Mouse (Mus musculus) kidney, embryonic 14.5 days (tissue): ENCODE results near the gene Mtch1. TPM values are rescaled to one million over a fixed set of nuclear protein-coding genes. Genes with fewer than 3 reads are reported as not detected.

Experiments used
- ATAC-seq: fragments of 200-750 bp; cut with Nextera tagmentation; 2 replicates; pipeline ENCODE4 v1.8.0; 2017; ENCODE audit warnings: moderate number of reproducible peaks, mild to moderate bottlenecking, moderate TSS enrichment, moderate library complexity; ENCODE audit not compliant: low FRiP score, low TSS enrichment
- H3K27ac ChIP-seq: fragments of 300-500 bp; sonication (generic); 2 replicates; pipeline ENCODE4 v1.5.1; 2014; ENCODE audit warnings: low read depth, mild to moderate bottlenecking, low read length, moderate library complexity, mixed read lengths
- H3K27me3 ChIP-seq: fragments of 300-500 bp; sonication (generic); 2 replicates; pipeline ENCODE4 v1.6.1; 2014; ENCODE audit warnings: mild to moderate bottlenecking, low read length; ENCODE audit not compliant: control insufficient read depth, insufficient read depth
- H3K36me3 ChIP-seq: fragments of 300-500 bp; sonication (generic); 2 replicates; pipeline ENCODE4 v1.6.1; 2014; ENCODE audit warnings: low read length, mixed read lengths; ENCODE audit not compliant: control insufficient read depth, insufficient read depth
- H3K4me1 ChIP-seq: fragments of 300-500 bp; sonication (generic); 2 replicates; pipeline ENCODE4 v1.6.1; 2014; ENCODE audit warnings: low read length, mixed read lengths; ENCODE audit not compliant: control insufficient read depth, insufficient read depth
- H3K4me2 ChIP-seq: fragments of 300-500 bp; sonication (generic); replicated peaks from 2 replicates; pipeline ENCODE4 v1.6.1; 2014; ENCODE audit warnings: low read depth, mild to moderate bottlenecking, low read length
- H3K4me3 ChIP-seq: fragments of 300-500 bp; sonication (generic); 2 replicates; pipeline ENCODE4 v1.5.1; 2014; ENCODE audit warnings: mild to moderate bottlenecking, low read length
- H3K9ac ChIP-seq: fragments of 300-500 bp; sonication (generic); 2 replicates; pipeline ENCODE4 v1.6.1; 2014; ENCODE audit warnings: low read depth, mild to moderate bottlenecking, low read length, moderate library complexity
- H3K9me3 ChIP-seq: fragments of 300-500 bp; sonication (generic); 2 replicates; pipeline ENCODE4 v1.6.1; 2016; ENCODE audit warnings: low read length; ENCODE audit not compliant: control insufficient read depth
- WGBS: fragments of 180-500 bp; shearing (Covaris S2); extraction: QIAGEN DNeasy Blood & Tissue Kit; methylation state at CpG from one replicate; pipeline ENCODE4 v1.1.7; 2014; 5-methylcytosine and 5-hydroxymethylcytosine counted together
- polyA plus RNA-seq: library from polyadenylated mRNA; unstranded; fragments of >200 nt; fragmentation: Nextera tagmentation; extraction: Ambion mirVana; gene quantifications from 2 replicates; pipeline ENCODE4 v1.2.1, GENCODE M21; 2014

The Mtch1 gene
- polyA plus RNA-seq, 1 experiment from 2014 or later = 364 TPM

- peak overlapping the region; percentile 13; the same call in 1 of the 2 replicates for H3K9ac ChIP-seq
- no peaks in the 10 kb centered on the region for H3K9me3 ChIP-seq
- no peak overlapping the region for H3K4me3 ChIP-seq
- H3K4me1 ChIP-seq = peaks cover 32% of the 10 kb centered on the region
- H3K27ac ChIP-seq = peak overlapping the region; percentile 59
- peak; percentile 84 for ATAC-seq
- 36% methylated on average over 13 of the region's 13 CpGs for WGBS
- H3K36me3 ChIP-seq = peaks cover 54% of the 10 kb centered on the region
- no peaks in the 10 kb centered on the region for H3K27me3 ChIP-seq
- peak overlapping the region; percentile 23 for H3K4me2 ChIP-seq
Measured at GRCm38 (mm10) chr17:29342010-29342910, 5.5 kb downstream of the Mtch1 start.

GRCm38 (mm10) chr17:29341591-29342003, 6.1 kb downstream of the Mtch1 start:
- peaks cover 31% of the 10 kb centered on the region for H3K4me1 ChIP-seq
- H3K27ac ChIP-seq = peak overlapping the region; percentile 59
- H3K9ac ChIP-seq = 0 out of 2 replicates have a peak overlapping the region, but pooled peaks have one; percentile 13
- no peaks in the 10 kb centered on the region for H3K9me3 ChIP-seq
- WGBS = 15% methylated on average over 9 of the region's 9 CpGs
- peaks cover 61% of the 10 kb centered on the region for H3K36me3 ChIP-seq
- no peak overlapping the region for H3K4me3 ChIP-seq
- H3K27me3 ChIP-seq = no peaks in the 10 kb centered on the region
- H3K4me2 ChIP-seq = peak overlapping the region; percentile 4; the same call in 1 of the 2 replicates
- peak; percentile 66 for ATAC-seq

- H3K4me1 ChIP-seq = peaks cover 21% of the 10 kb centered on the region
- no peak for ATAC-seq
- H3K9ac ChIP-seq = no peak overlapping the region
- H3K9me3 ChIP-seq = no peaks in the 10 kb centered on the region
- no peaks in the 10 kb centered on the region for H3K27me3 ChIP-seq
- H3K27ac ChIP-seq = peak overlapping the region; percentile 59; the same call in 1 of the 2 replicates
- 72% methylated on average over 18 of the region's 18 CpGs for WGBS
- no peak overlapping the region for H3K4me3 ChIP-seq
- H3K4me2 ChIP-seq = no peak overlapping the region
- peaks cover 70% of the 10 kb centered on the region for H3K36me3 ChIP-seq
Measured at GRCm38 (mm10) chr17:29340406-29341261, 7.1 kb downstream of the Mtch1 start.

GRCm38 (mm10) chr17:29339170-29339768, 8.5 kb downstream of the Mtch1 start:
- 78% methylated on average over 11 of the region's 11 CpGs for WGBS
- H3K27ac ChIP-seq = peak overlapping the region; percentile 59; the same call in 1 of the 2 replicates
- no peak overlapping the region for H3K4me2 ChIP-seq
- peaks cover 76% of the 10 kb centered on the region for H3K36me3 ChIP-seq
- H3K9ac ChIP-seq = no peak overlapping the region
- no peaks in the 10 kb centered on the region for H3K27me3 ChIP-seq
- no peaks in the 10 kb centered on the region for H3K9me3 ChIP-seq
- ATAC-seq = no peak
- H3K4me3 ChIP-seq = no peak overlapping the region
- peaks cover 20% of the 10 kb centered on the region for H3K4me1 ChIP-seq

GRCm38 (mm10) chr17:29337979-29338823, 9.5 kb downstream of the Mtch1 start:
- Histone ChIP-seq H3K9me3 (no peaks in the 10 kb centered on the region), H3K27ac (no peak overlapping the region), H3K27me3 (no peaks in the 10 kb centered on the region), H3K4me2 (no peak overlapping the region), H3K36me3 (peaks cover 76% of the 10 kb centered on the region), H3K4me3 (no peak overlapping the region), H3K4me1 (peaks cover 20% of the 10 kb centered on the region), H3K9ac (no peak overlapping the region)
- WGBS = 95% methylated on average over 9 of the region's 9 CpGs
- ATAC-seq = no peak

- ATAC-seq = no peak
- no peak overlapping the region for H3K9ac ChIP-seq
- H3K4me3 ChIP-seq = no peak overlapping the region
- peaks cover 7% of the 10 kb centered on the region for H3K4me1 ChIP-seq
- no peaks in the 10 kb centered on the region for H3K9me3 ChIP-seq
- 93% methylated on average over 19 of the region's 19 CpGs for WGBS
- no peaks in the 10 kb centered on the region for H3K27me3 ChIP-seq
- H3K27ac ChIP-seq = no peak overlapping the region
- no peak overlapping the region for H3K4me2 ChIP-seq
- peaks cover 86% of the 10 kb centered on the region for H3K36me3 ChIP-seq
Measured at GRCm38 (mm10) chr17:29336266-29336990, 11.3 kb downstream of the Mtch1 start.

- no peak overlapping the region for H3K4me3 ChIP-seq
- 83% methylated on average over 4 of the region's 4 CpGs for WGBS
- H3K9me3 ChIP-seq = no peaks in the 10 kb centered on the region
- H3K36me3 ChIP-seq = peaks cover 51% of the 10 kb centered on the region
- ATAC-seq = no peak
- H3K4me2 ChIP-seq = no peak overlapping the region
- 0 out of 2 replicates have a peak, but pooled peaks cover 1% of the 10 kb centered on the region for H3K27me3 ChIP-seq
- no peaks in the 10 kb centered on the region for H3K4me1 ChIP-seq
- no peak overlapping the region for H3K9ac ChIP-seq
- no peak overlapping the region for H3K27ac ChIP-seq
Measured at GRCm38 (mm10) chr17:29332186-29332685, 15.5 kb downstream of the Mtch1 start.
